8 mouse cellular contexts compared by ENCODE assay signal in genomic region chr7:101895695-101896094, GRCm38 (mm10). TPM values are rescaled to one million over a fixed set of nuclear protein-coding genes. Genes with fewer than 3 reads are reported as not detected.
DNase-seq lines count a peak whose midpoint lies in the region; ATAC-seq and TF ChIP-seq lines count a peak whose summit lies in the region.

No protein-coding gene starts in this region.

- TF ChIP-seq CTCF in E14TG2a.4 (conservative IDR thresholded peaks at IDR 0.05; ENCODE audit: low read length): no peak
- TF ChIP-seq CTCF in liver, embryonic 14.5 days (IDR thresholded peaks at IDR 0.05; ENCODE audit: low read depth): no peak

- TF ChIP-seq EP300 in liver, embryonic 14.5 days (IDR thresholded peaks at IDR 0.05; ENCODE audit: low read depth): no peak

- peak overlapping the region; percentile 62 for H3K4me2 ChIP-seq in heart, embryonic 11.5 days
- H3K4me2 ChIP-seq in forebrain, embryonic 14.5 days (ENCODE audit: low read length): peak overlapping the region; percentile 40
- peak overlapping the region; percentile 96 for H3K4me2 ChIP-seq in liver, embryonic 14.5 days (ENCODE audit: low read depth)

- peak overlapping the region; percentile 66 for H3K4me3 ChIP-seq in heart, embryonic 11.5 days (ENCODE audit: low read depth, low read length)
- peak overlapping the region; percentile 85 for H3K4me3 ChIP-seq in E14TG2a.4 (replicated peaks; ENCODE audit: low read length)
- peak overlapping the region; percentile 58 for H3K4me3 ChIP-seq in forebrain, embryonic 14.5 days (ENCODE audit: low read depth, low read length)
- peak overlapping the region; percentile 70 to 86 for H3K4me3 ChIP-seq in liver, embryonic 14.5 days (ENCODE audit: insufficient read depth in 1 of 2, low read depth in 2 of 2, low read length in 2 of 2)

- peak overlapping the region; percentile 81 for H3K9ac ChIP-seq in heart, embryonic 11.5 days (ENCODE audit: low read depth, low read length)
- H3K9ac ChIP-seq in forebrain, embryonic 14.5 days (ENCODE audit: low read length): peak overlapping the region; percentile 56
- peak overlapping the region; percentile 40 for H3K9ac ChIP-seq in liver, embryonic 14.5 days (replicated peaks)

- no peaks in the 10 kb centered on the region for H3K36me3 ChIP-seq in heart, embryonic 11.5 days (ENCODE audit: control insufficient read depth, insufficient read depth, low read length)
- H3K36me3 ChIP-seq in E14TG2a.4 (ENCODE audit: insufficient read depth, low read length): peaks cover 32% of the 10 kb centered on the region
- H3K36me3 ChIP-seq in forebrain, embryonic 14.5 days (ENCODE audit: control insufficient read depth, insufficient read depth, low read length): no peaks in the 10 kb centered on the region
- H3K36me3 ChIP-seq in liver, embryonic 14.5 days (replicated peaks; ENCODE audit: control insufficient read depth, insufficient read depth, low read depth): no peaks in the 10 kb centered on the region; the same call in 1 of the 2 replicates

- no peak overlapping the region for H3K27ac ChIP-seq in heart, embryonic 11.5 days (ENCODE audit: low read depth, low read length)
- H3K27ac ChIP-seq in forebrain, embryonic 14.5 days (ENCODE audit: low read depth, low read length): peak overlapping the region; percentile 92
- peak overlapping the region; percentile 26 for H3K27ac ChIP-seq in liver, embryonic 14.5 days

- ATAC-seq in heart, embryonic 11.5 days (replicated peaks; ENCODE audit: insufficient number of reproducible peaks, low FRiP score, low TSS enrichment): no peak
- ATAC-seq in forebrain, embryonic 14.5 days: peak; percentile 7; the same call in 1 of the 2 replicates
- no peak for ATAC-seq in liver, embryonic 14.5 days (ENCODE audit: insufficient read depth)

- 33% methylated on average over 9 of the region's 9 CpGs for WGBS in heart, embryonic 11.5 days (ENCODE audit: insufficient replicate concordance)
- WGBS in forebrain, embryonic 14.5 days: 46% methylated on average over 9 of the region's 9 CpGs
- 27% methylated on average over 9 of the region's 9 CpGs for WGBS in liver, embryonic 14.5 days (ENCODE audit: insufficient replicate concordance)

- no peaks in the 10 kb centered on the region for H3K4me1 ChIP-seq in heart, embryonic 11.5 days (ENCODE audit: control insufficient read depth, insufficient read depth, low read length)
- peaks cover 55% of the 10 kb centered on the region for H3K4me1 ChIP-seq in E14TG2a.4 (replicated peaks; ENCODE audit: low read depth, low read length)
- H3K4me1 ChIP-seq in forebrain, embryonic 14.5 days (ENCODE audit: control insufficient read depth, insufficient read depth, low read length): peaks cover 5% of the 10 kb centered on the region; the same call in 1 of the 2 replicates
- H3K4me1 ChIP-seq in liver, embryonic 14.5 days (replicated peaks; ENCODE audit: control insufficient read depth in 2 of 2, insufficient read depth in 2 of 2, low read length in 1 of 2): peaks cover 7 to 9% of the 10 kb centered on the region in 2 experiments

- H3K9me3 ChIP-seq in heart, embryonic 11.5 days (replicated peaks; ENCODE audit: control insufficient read depth, low read length): no peaks in the 10 kb centered on the region
- H3K9me3 ChIP-seq in E14TG2a.4 (ENCODE audit: low read length): no peaks in the 10 kb centered on the region
- H3K9me3 ChIP-seq in forebrain, embryonic 14.5 days (replicated peaks; ENCODE audit: control insufficient read depth, low read length): no peaks in the 10 kb centered on the region
- H3K9me3 ChIP-seq in liver, embryonic 14.5 days (ENCODE audit: control insufficient read depth, low read length): no peaks in the 10 kb centered on the region

- no peaks in the 10 kb centered on the region for H3K27me3 ChIP-seq in heart, embryonic 11.5 days (ENCODE audit: control insufficient read depth, insufficient read depth, low read length)
- no peaks in the 10 kb centered on the region for H3K27me3 ChIP-seq in E14TG2a.4 (ENCODE audit: insufficient read depth, low read length)
- no peaks in the 10 kb centered on the region for H3K27me3 ChIP-seq in forebrain, embryonic 14.5 days (replicated peaks; ENCODE audit: control insufficient read depth, insufficient read depth, low read length)
- H3K27me3 ChIP-seq in liver, embryonic 14.5 days (ENCODE audit: control insufficient read depth, insufficient read depth, low read length): no peaks in the 10 kb centered on the region

- intact Hi-C loops in heart, postnatal 14 days (cut with DNase I): loop anchor here (5.0 kb wide), 4 partner anchors 37 to 233 kb away; partner anchors contain the start of genes Clpb, Inppl1, Lrrc51 and Numa1

- DNase-seq in heart, postnatal 14 days: no peak
- no peak for DNase-seq in forebrain, embryonic 14.5 days (ENCODE audit: low spot score)
- DNase-seq in liver, embryonic 14.5 days (ENCODE audit: low read depth in 3 of 3, low spot score in 3 of 3): no peak
- DNase-seq in ovary, postnatal 36 days (ENCODE audit: low spot score): no peak
- DNase-seq in urinary bladder, postnatal 36 days (ENCODE audit: low spot score in 2 of 2): no peak
- DNase-seq in kidney, adult 9 months: no peak

RNA-seq across cellular contexts. Expression of gene Lamtor1, which starts 10.0 kb away (rescaled TPM):
- polyA plus RNA-seq in heart, embryonic 11.5 days (2014; fragmentation: Nextera tagmentation; extraction: Ambion mirVana): 137 and 146 TPM in 2 replicates
- total RNA-seq in heart, postnatal 14 days (2021): 10 to 100 TPM; 90.2 to 100.0 TPM
- 181 and 201 TPM in 2 replicates for polyA plus RNA-seq in forebrain, embryonic 14.5 days (2014; fragmentation: Nextera tagmentation; extraction: Ambion mirVana)
- 61.7 and 74.8 TPM in 2 replicates for polyA plus RNA-seq in liver, embryonic 14.5 days (2012; rRNA removed)
- polyA plus RNA-seq in liver, embryonic 14.5 days (2014; fragmentation: Nextera tagmentation; extraction: Ambion mirVana): 63.3 and 67.8 TPM in 2 replicates

RNA-seq across cellular contexts. Expression of gene Tomt, which starts 10.5 kb away (rescaled TPM):
- polyA plus RNA-seq in heart, embryonic 11.5 days (2014; fragmentation: Nextera tagmentation; extraction: Ambion mirVana): 0.10 and 0.61 TPM in 2 replicates
- total RNA-seq in heart, postnatal 14 days (2021): not detected
- 0.18 and 0.36 TPM in 2 replicates for polyA plus RNA-seq in forebrain, embryonic 14.5 days (2014; fragmentation: Nextera tagmentation; extraction: Ambion mirVana)
- polyA plus RNA-seq in liver, embryonic 14.5 days (2012; rRNA removed): 0.05 and 0.08 TPM in 2 replicates
- 0.09 and 0.13 TPM in 2 replicates for polyA plus RNA-seq in liver, embryonic 14.5 days (2014; fragmentation: Nextera tagmentation; extraction: Ambion mirVana)

RNA-seq across cellular contexts. Expression of gene Folr1, which starts 25.1 kb away (rescaled TPM):
- polyA plus RNA-seq in heart, embryonic 11.5 days (2014; fragmentation: Nextera tagmentation; extraction: Ambion mirVana): 3.2 and 4.3 TPM in 2 replicates
- total RNA-seq in heart, postnatal 14 days (2021): 1 to 10 TPM in 1 of 2 experiments, under 1 TPM in 1; 0.71 to 1.5 TPM
- 26.1 and 30.6 TPM in 2 replicates for polyA plus RNA-seq in forebrain, embryonic 14.5 days (2014; fragmentation: Nextera tagmentation; extraction: Ambion mirVana)
- polyA plus RNA-seq in liver, embryonic 14.5 days (2012; rRNA removed): 0.33 and 0.53 TPM in 2 replicates
- polyA plus RNA-seq in liver, embryonic 14.5 days (2014; fragmentation: Nextera tagmentation; extraction: Ambion mirVana): 0.38 TPM in 1 of 2 replicates, not detected in the other

RNA-seq across cellular contexts. Expression of gene Anapc15, which starts 32.2 kb away (rescaled TPM):
- polyA plus RNA-seq in heart, embryonic 11.5 days (2014; fragmentation: Nextera tagmentation; extraction: Ambion mirVana): 73.3 and 76.5 TPM in 2 replicates
- total RNA-seq in heart, postnatal 14 days (2021): 10 to 100 TPM; 17.1 to 21.8 TPM
- 75.0 and 87.6 TPM in 2 replicates for polyA plus RNA-seq in forebrain, embryonic 14.5 days (2014; fragmentation: Nextera tagmentation; extraction: Ambion mirVana)
- polyA plus RNA-seq in liver, embryonic 14.5 days (2012; rRNA removed): 25.6 and 54.6 TPM in 2 replicates
- 51.9 and 52.0 TPM in 2 replicates for polyA plus RNA-seq in liver, embryonic 14.5 days (2014; fragmentation: Nextera tagmentation; extraction: Ambion mirVana)

RNA-seq across cellular contexts. Expression of gene Lrrc51, which starts 38.0 kb away (rescaled TPM):
- 5.3 and 6.5 TPM in 2 replicates for polyA plus RNA-seq in heart, embryonic 11.5 days (2014; fragmentation: Nextera tagmentation; extraction: Ambion mirVana)
- 1 to 10 TPM; 2.9 to 3.9 TPM for total RNA-seq in heart, postnatal 14 days (2021)
- polyA plus RNA-seq in forebrain, embryonic 14.5 days (2014; fragmentation: Nextera tagmentation; extraction: Ambion mirVana): 9.6 and 12.9 TPM in 2 replicates
- polyA plus RNA-seq in liver, embryonic 14.5 days (2012; rRNA removed): 1.3 and 1.4 TPM in 2 replicates
- 1.8 and 2.1 TPM in 2 replicates for polyA plus RNA-seq in liver, embryonic 14.5 days (2014; fragmentation: Nextera tagmentation; extraction: Ambion mirVana)

Comparison
In these comparisons a context has a peak if more than half of its experiments do, and no peak if none do; other contexts are left out.
1. H3K4me2 ChIP-seq: peak in every context shown above with its lines; median percentile 96 in liver, embryonic 14.5 days; 62 in heart, embryonic 11.5 days; 40 in forebrain, embryonic 14.5 days.